Mouse (Mus musculus) retina, postnatal 7 days (tissue): Measurements from ENCODE around the gene Hdac4.
A peak's percentile ranks its signal among the peaks of the same experiment; 100 is the strongest.

Source experiments
- DNase-seq: peaks from one replicate; pipeline ENCODE4 v3.0.0-alpha.2; 2012; ENCODE audit warnings: low read depth, low spot score

The Hdac4 gene

GRCm38 (mm10) chr1:92195360-92196149 is at the start of gene Hdac4:
Gene Hdac4, minus strand, starts transcription at chr1:92195699.
- no peak for DNase-seq

DNA sequence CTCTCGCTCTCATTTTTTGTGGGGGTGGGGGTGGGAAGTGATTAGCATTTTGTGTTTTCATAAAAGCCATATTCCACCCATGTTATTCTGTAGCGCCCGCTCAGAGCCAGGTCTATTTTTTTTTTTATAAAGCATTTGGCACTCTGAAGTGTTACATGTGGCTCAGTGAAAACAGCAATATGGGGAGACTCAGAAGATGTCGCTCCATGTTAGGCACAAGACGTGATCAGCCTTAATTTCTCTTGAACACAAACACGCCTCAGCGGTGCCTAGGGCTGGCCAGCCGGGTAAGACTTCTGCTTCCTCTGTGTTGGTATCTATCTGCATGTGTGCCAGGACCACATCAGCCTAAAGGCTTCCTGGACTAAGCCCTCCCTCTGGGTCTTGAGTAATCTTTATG is 48.0 kb upstream of the Hdac4 start:
- no peak for DNase-seq

- no peak for DNase-seq
Measured at GRCm38 (mm10) chr1:92240072-92240471, 44.6 kb upstream of the Hdac4 start.

GRCm38 (mm10) chr1:92235600-92235999 is 40.1 kb upstream of the Hdac4 start:
- DNase-seq: no peak

GRCm38 (mm10) chr1:92225297-92225696 is 29.8 kb upstream of the Hdac4 start:
- no peak for DNase-seq

DNA sequence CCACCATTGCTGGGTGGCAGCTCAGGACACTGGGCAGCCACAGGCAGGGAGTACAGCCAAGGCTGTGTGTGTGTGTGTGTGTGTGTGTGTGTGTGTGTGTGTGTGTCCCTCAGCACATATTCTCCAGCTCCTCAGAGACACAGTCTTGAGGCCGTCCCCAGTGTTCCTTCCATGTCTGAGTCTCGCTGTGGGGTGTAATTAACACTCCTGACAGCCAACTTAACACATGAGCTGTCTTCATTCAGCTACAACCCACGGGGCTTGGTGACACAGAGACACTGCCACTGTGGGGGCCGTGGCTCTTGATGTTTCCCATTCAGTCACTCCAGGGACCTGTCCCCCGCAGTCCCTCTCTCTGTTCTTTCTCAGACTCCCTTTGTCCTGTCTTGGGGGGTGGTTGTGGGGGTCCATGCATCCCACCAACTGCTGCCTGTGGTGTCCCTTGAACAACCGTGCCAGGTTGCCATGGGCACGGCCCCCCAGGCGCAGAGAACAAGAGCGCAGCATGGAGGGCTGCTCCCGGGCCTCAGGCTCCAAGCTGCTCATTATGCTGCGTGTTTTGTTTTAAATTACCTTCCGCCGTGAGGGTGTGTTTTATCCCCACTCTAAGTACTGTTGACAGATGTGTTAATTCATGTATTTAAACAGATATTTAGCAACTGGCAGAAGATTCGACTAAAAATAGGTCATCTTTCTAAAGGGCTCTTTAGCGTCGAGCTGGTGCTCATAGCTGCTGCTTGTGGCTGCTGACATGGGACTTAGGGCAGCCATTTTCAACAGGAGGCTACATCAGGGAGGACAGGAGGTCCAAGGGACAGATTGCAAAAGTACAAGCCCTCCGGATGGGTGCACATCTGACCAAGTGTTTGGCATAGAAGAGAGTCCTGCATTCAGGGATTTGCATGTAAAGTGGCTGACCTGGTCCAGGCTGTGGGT is 28.7 kb upstream of the Hdac4 start:
- no peak for DNase-seq

DNA sequence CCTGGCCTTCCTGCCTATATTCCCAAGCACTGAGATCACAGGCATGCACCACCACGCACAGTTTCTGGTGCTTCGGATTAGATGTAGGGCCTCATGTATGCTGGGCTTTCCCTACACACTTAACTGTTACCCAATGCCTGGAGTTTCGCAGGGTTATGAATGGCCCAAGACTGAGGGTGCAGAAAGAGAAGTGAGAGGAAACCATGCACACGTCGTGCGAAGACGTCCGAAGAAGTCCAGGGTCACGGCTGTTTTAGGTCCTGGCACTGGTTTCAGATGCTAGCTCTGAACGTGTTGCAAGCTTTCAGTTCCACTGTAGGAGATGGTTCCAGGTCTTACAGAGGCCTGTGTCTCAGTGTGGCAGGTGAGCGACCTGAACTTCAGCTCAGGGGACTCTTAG is 21.2 kb upstream of the Hdac4 start:
- DNase-seq: no peak

DNA sequence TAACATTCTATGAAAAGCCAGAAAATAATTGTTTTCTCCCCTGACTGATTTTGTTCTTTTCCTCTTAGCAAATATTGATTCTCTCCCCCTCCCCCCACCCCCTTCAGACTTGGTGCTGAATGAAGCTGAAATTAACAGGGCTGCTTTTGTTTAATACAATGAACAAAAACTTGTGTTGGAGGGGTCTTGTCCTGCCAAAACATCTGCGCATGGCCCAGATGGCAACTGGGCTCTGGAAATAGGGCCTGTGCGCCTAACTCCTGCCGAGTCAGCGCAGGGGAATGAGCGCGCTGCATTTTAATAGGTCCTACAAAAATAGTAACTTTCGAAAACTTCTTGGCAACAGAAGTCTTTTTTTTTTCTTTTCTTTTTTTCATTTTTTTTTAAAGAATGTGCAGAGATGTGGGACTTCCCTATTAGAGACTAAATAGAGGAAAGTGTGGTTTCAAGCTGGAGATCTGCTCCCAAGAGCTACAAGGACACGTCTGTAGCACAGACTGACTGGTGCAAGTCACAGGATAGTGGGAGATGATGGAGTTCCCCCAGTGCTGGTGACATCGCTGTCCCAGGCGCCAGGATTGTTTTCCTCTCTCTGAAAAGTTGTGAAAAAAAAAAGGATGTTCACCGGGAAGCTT is 20.6 kb upstream of the Hdac4 start:
- no peak for DNase-seq

- DNase-seq: no peak
Measured at GRCm38 (mm10) chr1:92215131-92215638, 19.7 kb upstream of the Hdac4 start.

GRCm38 (mm10) chr1:92212003-92212750 is 16.7 kb upstream of the Hdac4 start:
- peak; percentile 23 for DNase-seq

DNA sequence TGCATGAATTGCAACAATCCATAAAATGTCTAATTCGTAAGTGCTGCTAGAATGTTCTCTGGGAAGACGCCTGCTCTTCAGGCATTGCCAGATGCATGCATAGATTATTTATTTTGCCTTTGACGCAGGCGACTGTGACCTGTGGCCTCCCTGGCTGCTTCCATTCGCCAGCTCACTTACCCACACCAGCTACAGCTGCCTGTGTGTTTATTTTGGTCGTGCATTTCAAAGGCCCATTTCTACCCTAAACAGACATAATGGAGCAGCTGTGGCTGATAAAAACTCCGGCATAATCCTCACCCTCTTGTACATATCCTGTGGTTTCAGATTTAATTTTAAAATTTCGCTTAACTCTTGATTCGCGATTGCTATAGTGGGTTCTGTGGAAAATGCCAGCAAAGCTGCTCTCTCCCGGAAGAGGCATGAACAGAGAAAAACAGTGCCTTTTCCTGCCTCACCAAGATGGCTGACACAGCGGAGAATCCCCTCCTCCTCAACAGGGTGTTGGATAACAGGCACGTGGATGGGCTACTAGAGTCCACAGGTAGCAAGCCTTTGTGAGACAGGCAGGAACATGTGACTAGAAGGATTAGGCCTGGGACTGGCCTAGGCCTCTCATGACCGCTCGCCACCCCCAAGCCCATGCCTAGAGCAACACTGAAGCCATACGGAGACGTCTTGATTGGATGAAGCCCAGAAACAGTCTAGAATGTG is 7.3 kb upstream of the Hdac4 start:
- DNase-seq: no peak

DNA sequence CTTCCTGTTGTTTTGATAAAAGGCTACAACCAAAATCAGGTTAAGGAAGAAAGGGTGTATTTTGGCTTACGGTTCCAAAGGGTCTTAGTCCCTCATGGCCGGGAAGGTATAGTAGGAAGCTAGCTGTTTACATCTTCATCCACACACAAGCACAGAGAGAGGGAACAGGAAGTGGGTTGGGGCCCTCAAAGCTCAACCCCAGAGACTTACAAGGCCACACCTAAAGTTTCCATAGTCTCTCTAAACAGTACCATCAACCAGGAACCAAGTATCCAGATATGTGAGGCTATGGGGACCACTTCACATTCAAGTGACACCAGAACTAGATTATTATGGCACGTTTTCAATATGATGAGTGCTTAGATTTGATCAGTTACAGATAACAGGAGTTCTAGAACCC is 5.0 kb downstream of the Hdac4 start:
- DNase-seq: no peak

DNA sequence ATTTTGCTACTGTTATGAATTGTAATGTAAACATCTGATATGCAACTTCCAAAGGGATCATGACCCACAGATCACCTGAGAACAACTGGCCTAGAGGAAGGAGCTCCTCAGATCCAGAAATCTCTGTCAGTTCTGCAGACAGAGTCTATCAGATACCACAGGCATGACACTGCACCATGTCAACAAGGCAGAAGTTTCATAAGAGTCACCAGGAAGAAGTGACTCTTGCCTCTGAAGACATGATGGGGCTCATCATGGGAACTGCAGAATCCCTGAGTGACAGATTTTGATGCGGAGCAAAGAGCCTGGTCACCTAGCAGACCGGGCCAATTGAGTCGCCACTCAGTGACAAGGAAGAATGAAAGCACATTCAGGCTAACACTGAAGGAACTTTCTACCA is 8.4 kb downstream of the Hdac4 start:
- DNase-seq: no peak

DNA sequence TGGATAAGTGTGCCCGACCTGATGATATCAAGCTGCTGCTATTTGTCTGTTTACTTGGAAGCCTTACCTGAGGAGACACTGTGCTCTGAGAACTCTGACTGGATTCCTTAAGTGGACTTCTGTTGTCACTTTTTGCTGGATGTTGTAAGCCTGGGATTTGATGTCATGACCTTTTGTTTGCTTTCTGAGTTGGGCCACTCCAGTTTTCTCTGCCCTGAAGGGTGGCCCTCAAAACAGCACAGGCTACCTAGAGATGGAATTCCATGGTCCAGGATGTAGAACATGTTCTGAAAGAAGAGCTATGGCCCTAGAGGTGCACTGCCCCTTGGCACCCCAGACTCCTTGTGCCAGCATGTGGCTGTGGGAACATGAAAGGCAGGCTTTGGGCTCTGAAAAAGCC is 10.9 kb downstream of the Hdac4 start:
- DNase-seq: no peak

- no peak for DNase-seq
Measured at GRCm38 (mm10) chr1:92183101-92183790, 12.3 kb downstream of the Hdac4 start.

DNA sequence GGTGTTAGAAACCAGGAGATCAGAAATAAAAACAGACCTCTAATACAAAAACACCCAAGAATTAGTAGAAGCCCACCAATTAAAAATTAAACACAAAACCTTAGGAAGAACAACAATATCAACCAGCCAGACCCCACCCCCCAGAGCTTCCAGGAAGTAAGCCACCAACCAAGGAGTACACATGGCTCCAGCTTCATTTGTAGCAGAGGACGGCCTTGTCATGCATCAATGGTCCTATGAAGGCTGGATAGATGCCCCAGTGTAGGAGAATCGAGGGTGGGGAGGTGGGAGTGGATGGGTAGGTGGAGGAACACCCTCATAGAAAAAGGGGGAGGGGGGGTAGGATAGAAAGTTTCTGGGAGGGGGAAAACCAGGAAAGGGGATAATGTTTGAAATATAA is 13.5 kb downstream of the Hdac4 start:
- no peak for DNase-seq

DNA sequence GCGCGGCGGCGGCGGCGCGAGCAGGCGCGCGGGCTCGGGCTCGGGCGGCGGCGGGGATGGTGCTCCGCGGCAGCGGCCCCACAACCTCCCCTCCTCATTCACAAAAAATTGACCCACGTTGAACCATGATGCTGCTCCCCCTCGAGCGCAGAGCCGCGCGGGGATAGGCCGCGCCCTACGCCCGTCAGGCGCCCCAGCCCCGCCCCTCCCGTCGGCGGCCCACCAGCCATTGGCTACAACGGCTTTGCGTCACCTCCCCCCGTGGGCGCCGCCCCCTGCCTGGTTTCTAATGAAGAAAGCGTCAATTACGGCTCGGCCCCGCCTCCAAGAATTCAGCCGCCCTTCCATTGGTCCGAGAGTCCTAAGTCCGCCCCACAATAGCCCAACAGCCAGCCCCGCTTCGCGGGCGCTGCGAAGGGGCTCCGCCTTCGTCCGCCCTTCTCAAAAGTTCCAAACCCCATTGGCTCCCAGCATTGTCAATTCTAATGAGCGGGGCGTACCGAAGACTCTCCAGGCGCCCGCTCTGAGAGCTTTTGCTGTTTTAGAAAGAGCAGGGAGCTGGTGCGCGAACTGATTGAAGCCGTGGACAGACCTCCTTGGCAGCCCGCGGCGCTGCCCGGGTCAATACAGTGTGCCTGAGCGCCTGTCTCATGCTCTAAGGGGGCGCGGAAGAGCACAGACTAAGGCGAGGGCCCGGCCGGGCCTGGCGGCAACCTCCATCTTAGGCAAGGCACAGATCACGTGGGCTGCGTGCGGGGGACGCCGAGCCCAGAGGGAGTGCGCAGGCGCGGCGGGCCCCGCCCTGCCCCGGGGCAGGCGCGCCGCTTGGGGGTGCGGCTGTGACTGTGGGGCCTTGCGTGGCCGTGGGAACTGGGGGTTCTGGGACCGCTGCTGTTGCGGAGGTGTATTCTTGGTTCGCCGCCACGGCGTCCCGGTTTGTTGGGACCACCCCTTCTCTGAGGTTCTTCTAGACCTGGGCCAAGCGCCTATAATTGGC is 15.1 kb downstream of the Hdac4 start:
- DNase-seq: peak; percentile 99

- no peak for DNase-seq
Measured at GRCm38 (mm10) chr1:92179489-92180006, 16.0 kb downstream of the Hdac4 start.

- no peak for DNase-seq
Measured at GRCm38 (mm10) chr1:92179070-92179469, 16.4 kb downstream of the Hdac4 start.
